Mouse (Mus musculus) kidney, embryonic 15.5 days (tissue): ENCODE results near the gene Pik3r4. TPM values are rescaled to one million over a fixed set of nuclear protein-coding genes. Genes with fewer than 3 reads are reported as not detected.
"Not testable (repeated sequence)": the region's sequence is repeated elsewhere in the genome, so short reads cannot be mapped to it uniquely, and the experiment has no call there.

ENCODE experiments used
- ATAC-seq: fragments of 200-750 bp; cut with Nextera tagmentation; replicated peaks from 2 replicates; pipeline ENCODE4 v1.8.0; 2017; ENCODE audit warnings: moderate TSS enrichment; ENCODE audit not compliant: low FRiP score
- H3K27ac ChIP-seq: fragments of 300-500 bp; sonication (generic); 2 replicates; pipeline ENCODE4 v1.5.1; 2015; ENCODE audit warnings: mild to moderate bottlenecking, inconsistent platforms
- H3K27me3 ChIP-seq: fragments of 300-500 bp; sonication (generic); 2 replicates; pipeline ENCODE4 v1.6.1; 2015; ENCODE audit warnings: inconsistent platforms
- H3K36me3 ChIP-seq: fragments of 300-500 bp; sonication (generic); 2 replicates; pipeline ENCODE4 v1.6.1; 2015; ENCODE audit warnings: inconsistent platforms
- H3K4me1 ChIP-seq: fragments of 300-500 bp; sonication (generic); 2 replicates; pipeline ENCODE4 v1.6.1; 2015; ENCODE audit warnings: inconsistent platforms
- H3K4me2 ChIP-seq: fragments of 300-500 bp; sonication (generic); 2 replicates; pipeline ENCODE4 v1.6.1; 2015; ENCODE audit warnings: moderate library complexity, mild to moderate bottlenecking, inconsistent platforms
- H3K4me3 ChIP-seq: fragments of 300-500 bp; sonication (generic); replicated peaks from 2 replicates; pipeline ENCODE4 v1.5.1; 2015; ENCODE audit warnings: mild to moderate bottlenecking, inconsistent platforms
- H3K9ac ChIP-seq: fragments of 300-500 bp; sonication (generic); 2 replicates; pipeline ENCODE4 v1.6.1; 2015; ENCODE audit warnings: mild to moderate bottlenecking, inconsistent platforms
- H3K9me3 ChIP-seq: fragments of 300-500 bp; sonication (generic); replicated peaks from 2 replicates; pipeline ENCODE4 v1.6.1; 2016; ENCODE audit warnings: inconsistent platforms
- WGBS: fragments of 180-500 bp; shearing (Covaris S2); methylation state at CpG from one replicate; pipeline ENCODE4 v1.1.7; 2015; ENCODE audit warnings: mixed read lengths; 5-methylcytosine and 5-hydroxymethylcytosine counted together
- polyA plus RNA-seq: library from polyadenylated mRNA; unstranded; fragments of >200 nt; fragmentation: Nextera tagmentation; extraction: Ambion mirVana; gene quantifications from 2 replicates; pipeline ENCODE4 v1.2.1, GENCODE M21; 2015

Pik3r4 gene
- polyA plus RNA-seq: 19.6 and 20.8 TPM in 2 replicates

GRCm38 (mm10) chr9:105642460-105643371 is at the start of gene Pik3r4:
TSS of gene Pik3r4 (plus strand) at chr9:105642978.
- Histone ChIP-seq H3K4me3 (peak within 1 kb of the TSS; percentile 76), H3K9me3 (no peaks in the 10 kb centered on the region), H3K9ac (peak within 1 kb of the TSS; percentile 71), H3K27ac (peak within 1 kb of the TSS; percentile 63), H3K36me3 (peaks cover 31% of the 10 kb centered on the region), H3K4me1 (peaks cover 6% of the 10 kb centered on the region; the same call in 1 of the 2 replicates), H3K4me2 (peak within 1 kb of the TSS; percentile 73), H3K27me3 (no peaks in the 10 kb centered on the region)
- ATAC-seq: peak; percentile 96
- 7% methylated on average over 37 of the region's 37 CpGs for WGBS

- Histone ChIP-seq H3K4me2 (no peak overlapping the region), H3K4me1 (no peaks in the 10 kb centered on the region), H3K36me3 (no peaks in the 10 kb centered on the region), H3K9me3 (no peaks in the 10 kb centered on the region), H3K9ac (no peak overlapping the region), H3K27ac (no peak overlapping the region), H3K27me3 (no peaks in the 10 kb centered on the region), H3K4me3 (no peak overlapping the region)
- no peak for ATAC-seq
- WGBS: 80% methylated on average over 4 of the region's 4 CpGs
Observed at GRCm38 (mm10) chr9:105598906-105599305, 43.9 kb upstream of the Pik3r4 start.

- 86% methylated on average over 15 of the region's 15 CpGs for WGBS
- ATAC-seq: 0 out of 2 replicates have a peak, but pooled peaks have one; percentile 22
- H3K9me3 ChIP-seq: no peaks in the 10 kb centered on the region
- H3K27me3 ChIP-seq: no peaks in the 10 kb centered on the region
- no peak overlapping the region for H3K9ac ChIP-seq
- no peak overlapping the region for H3K27ac ChIP-seq
- H3K4me1 ChIP-seq: peaks cover 7% of the 10 kb centered on the region; the same call in 1 of the 2 replicates
- no peaks in the 10 kb centered on the region for H3K36me3 ChIP-seq
- no peak overlapping the region for H3K4me3 ChIP-seq
- H3K4me2 ChIP-seq: no peak overlapping the region
Observed at GRCm38 (mm10) chr9:105611980-105612771, 30.6 kb upstream of the Pik3r4 start.

GRCm38 (mm10) chr9:105612919-105613318 is 29.9 kb upstream of the Pik3r4 start:
- peaks cover 7% of the 10 kb centered on the region; the same call in 1 of the 2 replicates for H3K4me1 ChIP-seq
- H3K27ac ChIP-seq: no peak overlapping the region
- H3K4me3 ChIP-seq: no peak overlapping the region
- no peaks in the 10 kb centered on the region for H3K9me3 ChIP-seq
- 51% methylated on average over 7 of the region's 7 CpGs for WGBS
- H3K27me3 ChIP-seq: no peaks in the 10 kb centered on the region
- no peaks in the 10 kb centered on the region for H3K36me3 ChIP-seq
- H3K4me2 ChIP-seq: no peak overlapping the region
- 0 out of 2 replicates have a peak, but pooled peaks have one; percentile 54 for ATAC-seq
- H3K9ac ChIP-seq: no peak overlapping the region

GRCm38 (mm10) chr9:105615952-105616351 is 26.8 kb upstream of the Pik3r4 start:
- WGBS: 75% methylated on average over 2 of the region's 2 CpGs
- no peak for ATAC-seq
- H3K36me3 ChIP-seq: no peaks in the 10 kb centered on the region

GRCm38 (mm10) chr9:105617274-105617673 is 25.5 kb upstream of the Pik3r4 start:
- H3K4me3 ChIP-seq, H3K9ac ChIP-seq, ATAC-seq, H3K9me3 ChIP-seq, H3K27me3 ChIP-seq, H3K4me2 ChIP-seq, H3K4me1 ChIP-seq, H3K36me3 ChIP-seq, H3K27ac ChIP-seq: not testable (repeated sequence)

More at GRCm38 (mm10) chr9:105615952-105616351, 26.8 kb upstream of the Pik3r4 start:
- H3K4me3 ChIP-seq: no peak overlapping the region
- no peak overlapping the region for H3K9ac ChIP-seq
- no peak overlapping the region for H3K4me2 ChIP-seq
- no peak overlapping the region for H3K27ac ChIP-seq
- no peaks in the 10 kb centered on the region for H3K27me3 ChIP-seq
- H3K9me3 ChIP-seq: no peaks in the 10 kb centered on the region
- peaks cover 7% of the 10 kb centered on the region; the same call in 1 of the 2 replicates for H3K4me1 ChIP-seq

GRCm38 (mm10) chr9:105633961-105634360 is 8.8 kb upstream of the Pik3r4 start:
- 79% methylated on average over 2 of the region's 2 CpGs for WGBS
- Histone ChIP-seq H3K9ac (no peak overlapping the region), H3K4me2 (no peak overlapping the region), H3K4me1 (no peaks in the 10 kb centered on the region), H3K27me3 (no peaks in the 10 kb centered on the region), H3K9me3 (no peaks in the 10 kb centered on the region), H3K4me3 (no peak overlapping the region), H3K27ac (no peak overlapping the region), H3K36me3 (no peaks in the 10 kb centered on the region)
- no peak for ATAC-seq

GRCm38 (mm10) chr9:105641377-105641776 is 1.4 kb upstream of the Pik3r4 start:
- H3K27ac ChIP-seq, H3K4me2 ChIP-seq, H3K4me3 ChIP-seq, H3K27me3 ChIP-seq, H3K4me1 ChIP-seq, ATAC-seq, H3K9me3 ChIP-seq, H3K9ac ChIP-seq: not testable (repeated sequence)
- 84% methylated on average over 6 of the region's 6 CpGs for WGBS
- H3K36me3 ChIP-seq: peaks cover 20% of the 10 kb centered on the region

- Histone ChIP-seq H3K4me3 (no peak overlapping the region), H3K9ac (no peak overlapping the region), H3K27ac (no peak overlapping the region), H3K36me3 (peaks cover 69% of the 10 kb centered on the region), H3K9me3 (no peaks in the 10 kb centered on the region), H3K4me2 (no peak overlapping the region), H3K27me3 (no peaks in the 10 kb centered on the region), H3K4me1 (no peaks in the 10 kb centered on the region)
- WGBS: 40% methylated on average over 2 of the region's 2 CpGs
- ATAC-seq: no peak; the same call in 1 of the 2 replicates
Observed at GRCm38 (mm10) chr9:105656189-105656588, 13.4 kb downstream of the Pik3r4 start.

GRCm38 (mm10) chr9:105658216-105658615 is 15.4 kb downstream of the Pik3r4 start:
- Histone ChIP-seq H3K36me3 (peaks cover 72% of the 10 kb centered on the region), H3K4me3 (no peak overlapping the region), H3K4me1 (no peaks in the 10 kb centered on the region), H3K9me3 (no peaks in the 10 kb centered on the region), H3K27ac (no peak overlapping the region), H3K27me3 (no peaks in the 10 kb centered on the region), H3K9ac (no peak overlapping the region), H3K4me2 (no peak overlapping the region)
- ATAC-seq: no peak
- 91% methylated on average over 12 of the region's 12 CpGs for WGBS

GRCm38 (mm10) chr9:105659877-105660276 is 17.1 kb downstream of the Pik3r4 start:
- H3K36me3 ChIP-seq: peaks cover 75% of the 10 kb centered on the region
- ATAC-seq: no peak

GRCm38 (mm10) chr9:105665269-105665668 is 22.5 kb downstream of the Pik3r4 start:
- H3K9me3 ChIP-seq: no peaks in the 10 kb centered on the region
- no peak overlapping the region for H3K27ac ChIP-seq
- ATAC-seq: no peak
- H3K36me3 ChIP-seq: peaks cover 79% of the 10 kb centered on the region
- no peak overlapping the region for H3K9ac ChIP-seq
- H3K4me2 ChIP-seq: no peak overlapping the region
- WGBS: 88% methylated on average over 7 of the region's 7 CpGs
- H3K4me1 ChIP-seq: no peaks in the 10 kb centered on the region
- H3K4me3 ChIP-seq: no peak overlapping the region
- H3K27me3 ChIP-seq: no peaks in the 10 kb centered on the region

More at GRCm38 (mm10) chr9:105659877-105660276, 17.1 kb downstream of the Pik3r4 start:
- H3K4me1 ChIP-seq: no peaks in the 10 kb centered on the region
- H3K9me3 ChIP-seq: no peaks in the 10 kb centered on the region
- H3K4me3 ChIP-seq: no peak overlapping the region
- H3K4me2 ChIP-seq: no peak overlapping the region
- H3K9ac ChIP-seq: no peak overlapping the region
- no peaks in the 10 kb centered on the region for H3K27me3 ChIP-seq
- WGBS: 91% methylated on average over 6 of the region's 6 CpGs
- no peak overlapping the region for H3K27ac ChIP-seq
